Comparison of ENCODE assay signal across 28 mouse cellular contexts in genomic region chr6:140452736-140453135, GRCm38 (mm10).
"Had no signal": no experiment of that assay in that cellular context is flagged by ENCODE, and none has a peak within 500 bp of the region (broad histone marks: within the 10 kb centered on the region; RNA-seq: fewer than 3 reads in every experiment).

No protein-coding gene starts in this region.

- H3K9ac ChIP-seq: embryonic facial prominence, embryonic 12.5 days; embryonic facial prominence, embryonic 13.5 days; embryonic facial prominence, embryonic 15.5 days; forebrain, embryonic 12.5 days; forebrain, embryonic 13.5 days; forebrain, embryonic 15.5 days; forebrain, postnatal 0 days had no signal

- H3K36me3 ChIP-seq: embryonic facial prominence, embryonic 15.5 days had no signal

- H3K4me3 ChIP-seq: embryonic facial prominence, embryonic 10.5 days; embryonic facial prominence, embryonic 12.5 days; embryonic facial prominence, embryonic 13.5 days; embryonic facial prominence, embryonic 15.5 days; erythroblast, embryonic 14.5 days; forebrain, embryonic 10.5 days; forebrain, embryonic 12.5 days; forebrain, embryonic 13.5 days; forebrain, embryonic 15.5 days; gastrocnemius, adult 2 months; heart, adult 2 months; heart, embryonic 10.5 days had no signal

- H3K27ac ChIP-seq: embryonic facial prominence, embryonic 10.5 days; embryonic facial prominence, embryonic 12.5 days; embryonic facial prominence, embryonic 13.5 days; embryonic facial prominence, embryonic 15.5 days; forebrain, embryonic 10.5 days; forebrain, embryonic 12.5 days; forebrain, embryonic 13.5 days; forebrain, embryonic 15.5 days; gastrocnemius, adult 2 months; heart, adult 2 months; heart, embryonic 10.5 days had no signal

- H3K27me3 ChIP-seq: embryonic facial prominence, embryonic 12.5 days; embryonic facial prominence, embryonic 13.5 days; embryonic facial prominence, embryonic 15.5 days; forebrain, embryonic 12.5 days; forebrain, embryonic 13.5 days; forebrain, embryonic 15.5 days had no signal

- H3K4me1 ChIP-seq: forebrain, embryonic 10.5 days; heart, embryonic 10.5 days had no signal

- ATAC-seq: forebrain, embryonic 13.5 days; forebrain, embryonic 14.5 days; forebrain, embryonic 15.5 days; forebrain, embryonic 16.5 days; forebrain, postnatal 0 days had no signal

- H3K4me2 ChIP-seq: embryonic facial prominence, embryonic 12.5 days; embryonic facial prominence, embryonic 13.5 days; embryonic facial prominence, embryonic 15.5 days; forebrain, embryonic 12.5 days; forebrain, embryonic 13.5 days; forebrain, embryonic 15.5 days had no signal

- DNase-seq: cerebellum, adult 8-10 months; cerebellum, adult 9-10 months; cerebellum, adult 9-11 months; cerebellum, postnatal 10 days; cerebellum, postnatal 14 days; cerebellum, postnatal 25 days; cerebellum, postnatal 36 days; embryo, embryonic 11 days; forebrain, postnatal 0 days; gastrocnemius, adult 2 months; gastrocnemius, postnatal 10 days; gastrocnemius, postnatal 14 days; gastrocnemius, postnatal 25 days; gastrocnemius, postnatal 36 days; heart, adult 18-20 months; heart, adult 2 months had no signal

- H3K9me3 ChIP-seq: embryonic facial prominence, embryonic 10.5 days; embryonic facial prominence, embryonic 12.5 days; embryonic facial prominence, embryonic 13.5 days; embryonic facial prominence, embryonic 15.5 days; forebrain, embryonic 10.5 days; forebrain, embryonic 12.5 days; forebrain, embryonic 13.5 days; forebrain, embryonic 15.5 days; heart, embryonic 10.5 days had no signal
